In genomic region chr17:6696521-6696920, GRCm38 (mm10) we compare ENCODE assay signal across 7 mouse cellular contexts. TPM values are rescaled to one million over a fixed set of nuclear protein-coding genes. Genes with fewer than 3 reads are reported as not detected.
DNase-seq lines count a peak whose midpoint lies in the region; ATAC-seq and TF ChIP-seq lines count a peak whose summit lies in the region.
"Not testable (repeated sequence)": the region's sequence is repeated elsewhere in the genome, so short reads cannot be mapped to it uniquely, and the experiment has no call there.

No protein-coding gene starts in this region.

- not testable (repeated sequence) for H3K27me3 ChIP-seq in forebrain, embryonic 12.5 days; heart, postnatal 0 days (ENCODE audit: control insufficient read depth, insufficient read depth, low read length); intestine, embryonic 15.5 days (replicated peaks); lung, embryonic 15.5 days

- 68% methylated on average over 7 of the region's 8 CpGs for WGBS in forebrain, embryonic 12.5 days
- 55% methylated on average over 7 of the region's 8 CpGs for WGBS in heart, postnatal 0 days
- 57% methylated on average over 8 of the region's 8 CpGs for WGBS in intestine, embryonic 15.5 days
- 49% methylated on average over 8 of the region's 8 CpGs for WGBS in lung, embryonic 15.5 days

- TF ChIP-seq CTCF in heart, postnatal 0 days (IDR thresholded peaks at IDR 0.05; ENCODE audit: low read depth), result not testable (repeated sequence)

- H3K4me1 ChIP-seq in forebrain, embryonic 12.5 days; heart, postnatal 0 days (ENCODE audit: control insufficient read depth, insufficient read depth); intestine, embryonic 15.5 days (replicated peaks); lung, embryonic 15.5 days: not testable (repeated sequence)

- H3K4me3 ChIP-seq in forebrain, embryonic 12.5 days (replicated peaks); heart, postnatal 0 days (ENCODE audit: low read depth, low read length); intestine, embryonic 15.5 days (replicated peaks); lung, embryonic 15.5 days: not testable (repeated sequence)

- not testable (repeated sequence) for H3K4me2 ChIP-seq in forebrain, embryonic 12.5 days; heart, postnatal 0 days (ENCODE audit: low read depth, low read length); intestine, embryonic 15.5 days (replicated peaks); lung, embryonic 15.5 days

- H3K36me3 ChIP-seq in forebrain, embryonic 12.5 days (replicated peaks); heart, postnatal 0 days (replicated peaks; ENCODE audit: control insufficient read depth, insufficient read depth, low read length); intestine, embryonic 15.5 days; lung, embryonic 15.5 days: not testable (repeated sequence)

- H3K9me3 ChIP-seq in forebrain, embryonic 12.5 days; heart, postnatal 0 days (replicated peaks; ENCODE audit: control insufficient read depth, low read length); intestine, embryonic 15.5 days; lung, embryonic 15.5 days: not testable (repeated sequence)

- not testable (repeated sequence) for TF ChIP-seq EP300 in heart, postnatal 0 days (IDR thresholded peaks at IDR 0.05; ENCODE audit: low read depth)

- not testable (repeated sequence) for H3K27ac ChIP-seq in forebrain, embryonic 12.5 days; heart, postnatal 0 days (ENCODE audit: low read depth); intestine, embryonic 15.5 days; lung, embryonic 15.5 days

- not testable (repeated sequence) for H3K9ac ChIP-seq in forebrain, embryonic 12.5 days; heart, postnatal 0 days (replicated peaks; ENCODE audit: low read depth, low read length); intestine, embryonic 15.5 days; lung, embryonic 15.5 days

- ATAC-seq in forebrain, embryonic 12.5 days (ENCODE audit: low FRiP score), result 0 out of 2 replicates have a peak, but pooled peaks have one; percentile 28
- ATAC-seq in heart, postnatal 0 days (ENCODE audit: insufficient read depth, low read depth), result not testable (repeated sequence)
- ATAC-seq in intestine, embryonic 15.5 days, result 0 out of 2 replicates have a peak, but pooled peaks have one; percentile 26
- 0 out of 2 replicates have a peak, but pooled peaks have one; percentile 17 for ATAC-seq in lung, embryonic 15.5 days (ENCODE audit: borderline replicate concordance, extremely low read depth, low FRiP score, low TSS enrichment)

- peak; percentile 3 for DNase-seq in CD4-positive, CD25-positive, alpha-beta regulatory T cell, adult 2 months (ENCODE audit: low read depth, low spot score)
- DNase-seq in R1 (ENCODE audit: low read depth, low spot score), result peak; percentile 56
- peak; percentile 3 for DNase-seq in heart, postnatal 0 days (ENCODE audit: low spot score)
- peak; percentile 7 for DNase-seq in retina, postnatal 1 day

RNA-seq across cellular contexts. Expression of gene Sytl3, which starts 37.6 kb away (rescaled TPM):
- polyA plus RNA-seq in forebrain, embryonic 12.5 days (2016; fragmentation: Nextera tagmentation; extraction: Ambion mirVana), result 0.17 and 0.51 TPM in 2 replicates
- 1.9 TPM in 1 of 2 replicates, not detected in the other for total RNA-seq in heart, postnatal 0 days (2014; rRNA removed; ENCODE audit: low replicate concordance)
- 0.18 and 0.40 TPM in 2 replicates for polyA plus RNA-seq in heart, postnatal 0 days (2015; fragmentation: Nextera tagmentation; extraction: Ambion mirVana)
- 1.9 and 2.4 TPM in 2 replicates for polyA plus RNA-seq in intestine, embryonic 15.5 days (2015; fragmentation: Nextera tagmentation; extraction: Ambion mirVana)
- 0.44 and 1.1 TPM in 2 replicates for polyA plus RNA-seq in lung, embryonic 15.5 days (2015; fragmentation: Nextera tagmentation; extraction: Ambion mirVana)

RNA-seq across cellular contexts. Expression of gene Dynlt1f, which starts 40.8 kb away (rescaled TPM):
- polyA plus RNA-seq in forebrain, embryonic 12.5 days (2016; fragmentation: Nextera tagmentation; extraction: Ambion mirVana), result 283 and 293 TPM in 2 replicates
- total RNA-seq in heart, postnatal 0 days (2014; rRNA removed; ENCODE audit: low replicate concordance), result 130 and 148 TPM in 2 replicates
- 213 TPM in 2 replicates for polyA plus RNA-seq in heart, postnatal 0 days (2015; fragmentation: Nextera tagmentation; extraction: Ambion mirVana)
- 254 and 273 TPM in 2 replicates for polyA plus RNA-seq in intestine, embryonic 15.5 days (2015; fragmentation: Nextera tagmentation; extraction: Ambion mirVana)
- polyA plus RNA-seq in lung, embryonic 15.5 days (2015; fragmentation: Nextera tagmentation; extraction: Ambion mirVana), result 261 and 273 TPM in 2 replicates

Comparison
In these comparisons a context has a peak if more than half of its experiments do, and no peak if none do; other contexts are left out.
1. DNase-seq: peak in every context shown above with its lines; median percentile 56 in R1; 7 in retina, postnatal 1 day; 3 in CD4-positive, CD25-positive, alpha-beta regulatory T cell, adult 2 months; 3 in heart, postnatal 0 days.